Mouse (Mus musculus) MEL (cell line): ENCODE data around the gene Enoph1.
A peak's percentile ranks its signal among the peaks of the same experiment; 100 is the strongest.

Experiments
- CHD2 ChIP-seq: IDR thresholded peaks from 2 replicates; pipeline ENCODE4 v1.6.1; 2011; ENCODE audit warnings: low read length, improper control_type of control experiment
- CTCF ChIP-seq, 3 experiments: IDR thresholded peaks in 2 of 3; conservative IDR thresholded peaks in 1 of 3; 2 replicates each; pipeline ENCODE4 v1.5.1; 2011 to 2012; ENCODE audit warnings: low read length in 3 of 3, low read depth in 2 of 3, mild to moderate bottlenecking in 2 of 3, improper control_type of control experiment in 1 of 3, inconsistent platforms in 1 of 3, mixed read lengths in 1 of 3, moderate library complexity in 1 of 3; ENCODE audit not compliant: control insufficient read depth in 1 of 3, insufficient read depth in 1 of 3, poor library complexity in 1 of 3, severe bottlenecking in 1 of 3
- RCOR1 ChIP-seq: IDR thresholded peaks from 2 replicates; pipeline ENCODE4 v1.6.1; 2012; ENCODE audit warnings: low read depth, mild to moderate bottlenecking, inconsistent platforms, low read length, improper control_type of control experiment
- ZC3H11A ChIP-seq: IDR thresholded peaks from 2 replicates; pipeline ENCODE4 v1.6.1; 2012; ENCODE audit warnings: low read depth, mild to moderate bottlenecking, inconsistent platforms, low read length, improper control_type of control experiment
- ZNF384 ChIP-seq: IDR thresholded peaks from 2 replicates; pipeline ENCODE4 v1.6.1; 2012; ENCODE audit warnings: low read depth, mild to moderate bottlenecking, inconsistent platforms, low read length, improper control_type of control experiment

DNA sequence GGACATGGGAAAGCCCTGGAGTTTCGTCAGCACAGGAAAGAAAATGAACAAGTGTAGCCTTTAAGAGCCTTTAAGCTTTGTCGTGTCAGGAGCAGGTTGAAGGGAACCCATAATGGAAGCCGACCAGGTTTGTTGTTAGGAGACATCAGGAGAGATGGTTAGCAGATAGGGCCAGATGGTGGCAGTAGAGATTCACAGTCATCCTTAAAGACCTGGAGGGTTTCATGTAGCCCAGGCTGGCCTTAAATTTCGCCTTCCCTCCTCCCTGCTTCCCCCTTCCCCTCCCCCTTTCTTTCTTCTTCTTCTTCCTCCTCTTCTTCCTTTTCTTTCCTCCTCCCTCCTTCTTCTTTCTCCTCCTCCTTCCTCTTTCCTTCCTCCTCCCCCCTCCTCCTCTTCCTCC is 34.8 kb downstream of the Enoph1 start:
- no peak for TF ChIP-seq RCOR1
- peak in 2 of 3 experiments; percentile 21 to 51; a peak in 5 of 6 replicates for TF ChIP-seq CTCF (IDR thresholded peaks at IDR 0.05 in 2 of 3, conservative IDR thresholded peaks at IDR 0.05 in 1 of 3; ENCODE audit: control insufficient read depth in 1 of 3, insufficient read depth in 1 of 3, low read depth in 2 of 3, low read length in 3 of 3, poor library complexity in 1 of 3, severe bottlenecking in 1 of 3)
- peak; percentile 51; the same call in 1 of the 2 replicates for TF ChIP-seq ZC3H11A
- no peak for TF ChIP-seq CHD2
- no peak for TF ChIP-seq ZNF384
